Mouse (Mus musculus): ENCODE data around the gene Tmem178. TPM values are rescaled to one million over a fixed set of nuclear protein-coding genes. Genes with fewer than 3 reads are reported as not detected.
A peak's percentile ranks its signal among the peaks of the same experiment; 100 is the strongest.

Gene Tmem178
- polyA plus RNA-seq, 1 experiment, result 4.0 TPM

DNA sequence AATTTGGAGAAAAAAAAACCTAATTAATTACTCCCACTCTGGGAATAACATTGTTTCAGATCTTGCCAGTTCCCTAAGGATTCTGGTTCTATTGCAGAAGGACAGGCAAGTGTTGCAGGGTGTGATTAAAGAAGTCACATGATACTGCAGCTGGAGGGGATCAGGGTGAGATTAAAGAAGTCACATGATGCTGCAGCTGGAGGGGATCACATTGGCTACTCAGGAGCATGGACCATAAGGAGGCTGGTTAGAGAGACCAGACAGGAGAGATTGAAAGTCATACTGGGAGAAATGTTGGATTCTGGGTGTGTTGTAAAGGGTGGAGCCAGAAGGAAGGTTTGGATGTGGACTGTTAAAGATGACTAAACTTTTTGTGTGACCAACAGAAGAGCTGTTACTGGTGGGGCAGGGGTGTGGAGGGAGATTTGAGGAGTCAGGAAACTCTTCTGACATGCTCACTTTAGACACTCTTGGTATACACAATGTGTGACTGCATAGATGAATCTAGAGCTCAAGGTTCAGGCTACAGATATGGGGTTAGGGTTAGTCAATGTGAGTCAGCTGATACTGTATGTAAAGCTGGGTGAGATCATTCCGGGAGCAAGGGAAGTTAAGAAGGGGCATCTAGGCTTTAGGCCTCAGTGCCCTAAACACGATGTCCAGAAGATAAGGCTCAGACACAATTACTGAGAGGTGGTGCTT lies 94.4 kb downstream of the Tmem178 start:
- H3K4me1 ChIP-seq (ENCODE audit: control insufficient read depth, insufficient read depth, insufficient read length, low read length), result no peaks in the 10 kb centered on the region
- TF ChIP-seq CTCF (IDR thresholded peaks at IDR 0.05; ENCODE audit: extremely low read depth, insufficient read length, insufficient replicate concordance, low read depth, low read length), result no peak
- TF ChIP-seq POLR2A (IDR thresholded peaks at IDR 0.05; ENCODE audit: low read depth, low read length), result no peak
- H3K4me3 ChIP-seq (ENCODE audit: low read depth, low read length), result no peak overlapping the region
- no peak overlapping the region for H3K27ac ChIP-seq (ENCODE audit: insufficient read depth, low read depth, low read length)
- WGBS, result 83% methylated on average over 2 of the region's 2 CpGs
- peaks cover 14% of the 10 kb centered on the region for H3K36me3 ChIP-seq (ENCODE audit: control insufficient read depth, insufficient read depth, low read length)
- H3K27me3 ChIP-seq (ENCODE audit: control insufficient read depth, insufficient read depth, low read length), result no peaks in the 10 kb centered on the region

DNA sequence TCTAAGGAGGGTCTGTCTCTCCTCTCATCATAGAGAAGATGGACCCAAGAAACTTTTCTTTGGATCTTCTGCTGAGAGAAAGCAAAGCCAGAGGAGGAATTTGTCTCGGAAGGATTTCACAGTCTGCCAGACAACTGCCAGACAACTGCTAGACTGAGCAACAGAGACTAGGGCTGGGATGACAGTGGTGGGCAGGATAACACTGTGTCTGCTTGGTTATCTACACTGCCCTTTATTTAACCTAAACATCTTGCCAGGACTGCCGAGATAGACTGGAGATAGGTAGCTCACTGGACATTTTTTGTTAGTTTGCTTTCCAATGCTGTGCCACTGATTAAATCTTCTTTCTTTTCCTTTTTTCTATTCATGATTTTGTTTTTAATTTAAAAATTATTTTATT lies 97.2 kb downstream of the Tmem178 start:
- WGBS, result 88% methylated on average over 2 of the region's 2 CpGs
- Histone ChIP-seq H3K27me3 (ENCODE audit: control insufficient read depth, insufficient read depth, low read length) (no peaks in the 10 kb centered on the region), H3K4me3 (ENCODE audit: low read depth, low read length) (no peak overlapping the region), H3K27ac (ENCODE audit: insufficient read depth, low read depth, low read length) (no peak overlapping the region), H3K36me3 (ENCODE audit: control insufficient read depth, insufficient read depth, low read length) (peaks cover 11% of the 10 kb centered on the region), H3K4me1 (ENCODE audit: control insufficient read depth, insufficient read depth, insufficient read length, low read length) (no peaks in the 10 kb centered on the region)
- TF ChIP-seq POLR2A (IDR thresholded peaks at IDR 0.05; ENCODE audit: low read depth, low read length) (no peak), CTCF (IDR thresholded peaks at IDR 0.05; ENCODE audit: extremely low read depth, insufficient read length, insufficient replicate concordance, low read depth, low read length) (no peak)

DNA sequence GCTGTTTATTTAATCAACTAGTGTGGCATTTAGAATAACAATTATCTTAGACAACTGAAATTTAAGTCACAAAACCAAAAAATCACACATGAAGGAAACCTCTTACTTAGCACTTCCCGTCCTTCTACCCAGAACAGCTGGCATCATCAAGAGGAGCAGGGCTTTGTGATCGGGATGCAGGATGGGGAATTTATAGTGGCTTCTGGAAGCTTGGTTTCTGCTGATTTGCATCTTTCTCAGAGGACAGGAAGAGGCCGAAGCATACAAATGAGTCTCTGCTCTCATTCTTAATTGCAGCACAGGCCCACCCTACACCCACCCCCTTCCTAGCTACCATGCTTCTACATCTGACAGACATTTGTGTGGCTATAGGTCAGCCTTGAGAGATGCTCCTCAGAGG lies 99.9 kb downstream of the Tmem178 start:
- H3K27ac ChIP-seq (ENCODE audit: insufficient read depth, low read depth, low read length), result no peak overlapping the region
- peaks cover 7% of the 10 kb centered on the region for H3K36me3 ChIP-seq (ENCODE audit: control insufficient read depth, insufficient read depth, low read length)
- no peak for TF ChIP-seq CTCF (IDR thresholded peaks at IDR 0.05; ENCODE audit: extremely low read depth, insufficient read length, insufficient replicate concordance, low read depth, low read length)
- no peak for TF ChIP-seq POLR2A (IDR thresholded peaks at IDR 0.05; ENCODE audit: low read depth, low read length)
- no peaks in the 10 kb centered on the region for H3K27me3 ChIP-seq (ENCODE audit: control insufficient read depth, insufficient read depth, low read length)
- no peak overlapping the region for H3K4me3 ChIP-seq (ENCODE audit: low read depth, low read length)
- no peaks in the 10 kb centered on the region for H3K4me1 ChIP-seq (ENCODE audit: control insufficient read depth, insufficient read depth, insufficient read length, low read length)
- WGBS, result 89% methylated on average over 3 of the region's 3 CpGs

DNA sequence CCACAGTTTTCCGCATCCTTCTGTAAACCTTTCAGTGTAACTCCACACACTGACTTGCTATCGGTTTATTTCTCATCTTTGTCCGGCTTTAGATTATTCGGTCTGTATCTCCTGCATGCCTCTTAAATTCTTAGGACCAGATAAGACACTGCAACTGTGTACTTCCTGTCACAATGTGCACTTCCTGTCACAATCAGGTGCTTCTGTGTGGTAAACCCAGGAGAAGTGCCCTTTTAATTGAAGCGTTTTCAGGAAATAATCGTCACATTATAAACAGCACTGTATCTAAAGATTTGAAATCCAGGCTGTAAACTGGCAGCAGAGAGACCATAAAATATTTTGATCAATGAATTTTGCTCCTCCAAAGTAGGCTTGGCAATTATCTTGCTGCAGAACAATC lies 100.7 kb downstream of the Tmem178 start:
- no peak for TF ChIP-seq CTCF (IDR thresholded peaks at IDR 0.05; ENCODE audit: extremely low read depth, insufficient read length, insufficient replicate concordance, low read depth, low read length)
- TF ChIP-seq POLR2A (IDR thresholded peaks at IDR 0.05; ENCODE audit: low read depth, low read length), result no peak
- no peaks in the 10 kb centered on the region for H3K27me3 ChIP-seq (ENCODE audit: control insufficient read depth, insufficient read depth, low read length)
- no peaks in the 10 kb centered on the region for H3K4me1 ChIP-seq (ENCODE audit: control insufficient read depth, insufficient read depth, insufficient read length, low read length)
- no peak overlapping the region for H3K27ac ChIP-seq (ENCODE audit: insufficient read depth, low read depth, low read length)
- no peak overlapping the region for H3K4me3 ChIP-seq (ENCODE audit: low read depth, low read length)
- peaks cover 7% of the 10 kb centered on the region for H3K36me3 ChIP-seq (ENCODE audit: control insufficient read depth, insufficient read depth, low read length)
- 85% methylated on average over 6 of the region's 6 CpGs for WGBS

DNA sequence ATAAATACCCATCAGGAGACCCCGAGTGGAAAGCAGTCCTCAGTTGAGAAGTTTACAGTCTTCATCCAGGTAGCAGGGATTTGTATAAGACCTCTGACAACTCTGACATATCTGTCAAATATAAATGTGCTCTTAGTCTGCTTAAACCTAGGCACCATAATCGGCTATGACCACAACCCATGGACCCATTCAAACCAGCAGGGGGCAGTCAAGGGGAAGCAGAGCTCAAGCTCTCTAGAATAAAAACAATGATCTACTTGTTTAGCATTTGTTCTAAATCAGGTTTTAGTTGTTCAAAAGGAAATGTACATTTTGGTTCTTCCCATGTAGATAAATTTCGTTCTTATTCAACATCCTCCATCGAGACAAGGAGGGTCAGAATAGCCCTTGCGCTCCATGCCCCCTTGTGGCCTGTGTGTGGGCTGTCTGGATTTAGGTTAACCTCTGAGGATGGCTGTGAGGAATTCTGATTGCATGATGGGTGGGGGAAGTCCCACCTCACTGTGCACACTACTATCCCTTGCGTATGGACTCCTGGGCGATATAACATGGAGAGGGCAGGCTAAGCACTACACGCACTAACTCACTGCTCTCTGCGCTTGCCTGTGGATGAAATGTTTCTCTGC lies 101.2 kb downstream of the Tmem178 start:
- Histone ChIP-seq H3K27ac (ENCODE audit: insufficient read depth, low read depth, low read length) (no peak overlapping the region), H3K4me1 (ENCODE audit: control insufficient read depth, insufficient read depth, insufficient read length, low read length) (no peaks in the 10 kb centered on the region), H3K36me3 (ENCODE audit: control insufficient read depth, insufficient read depth, low read length) (peaks cover 6% of the 10 kb centered on the region), H3K27me3 (ENCODE audit: control insufficient read depth, insufficient read depth, low read length) (no peaks in the 10 kb centered on the region), H3K4me3 (ENCODE audit: low read depth, low read length) (no peak overlapping the region)
- TF ChIP-seq POLR2A (IDR thresholded peaks at IDR 0.05; ENCODE audit: low read depth, low read length) (no peak), CTCF (IDR thresholded peaks at IDR 0.05; ENCODE audit: extremely low read depth, insufficient read length, insufficient replicate concordance, low read depth, low read length) (peak; percentile 47; the same call in 1 of the 2 replicates)
- WGBS, result 82% methylated on average over 9 of the region's 9 CpGs

DNA sequence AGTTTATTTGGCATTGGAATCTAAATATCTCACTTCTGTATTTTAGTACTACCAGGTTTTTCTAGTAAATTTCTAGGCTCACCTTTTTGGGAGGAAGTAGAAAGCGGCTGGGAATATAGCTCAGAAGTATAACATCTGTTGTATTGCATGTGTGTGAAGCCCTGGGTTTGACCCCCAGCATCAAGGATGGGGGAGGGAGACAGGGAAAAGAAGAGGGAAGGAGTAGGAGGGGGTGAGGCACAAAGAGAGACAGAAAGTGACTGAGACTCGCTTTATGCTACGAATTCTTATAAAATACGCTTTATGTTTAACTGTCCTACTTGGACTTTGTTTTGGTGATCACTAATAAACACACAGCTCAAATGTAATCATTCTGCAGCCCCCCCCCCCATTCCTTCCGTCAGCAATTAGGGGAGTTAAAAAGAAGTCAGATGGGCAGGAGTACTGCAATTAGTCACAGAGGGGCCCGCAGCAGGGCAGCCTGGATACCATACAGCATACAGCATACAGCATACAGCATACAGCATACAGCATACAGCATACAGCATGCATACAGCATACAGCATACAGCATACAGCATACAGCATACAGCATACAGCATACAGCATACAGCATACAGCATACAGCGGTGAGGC lies 103.6 kb downstream of the Tmem178 start:
- Histone ChIP-seq H3K36me3 (ENCODE audit: control insufficient read depth, insufficient read depth, low read length) (peaks cover 7% of the 10 kb centered on the region; the same call in 1 of the 2 replicates), H3K27ac (ENCODE audit: insufficient read depth, low read depth, low read length) (no peak overlapping the region), H3K4me1 (ENCODE audit: control insufficient read depth, insufficient read depth, insufficient read length, low read length) (no peaks in the 10 kb centered on the region), H3K27me3 (ENCODE audit: control insufficient read depth, insufficient read depth, low read length) (no peaks in the 10 kb centered on the region), H3K4me3 (ENCODE audit: low read depth, low read length) (no peak overlapping the region)
- WGBS, result 84% methylated on average over 7 of the region's 7 CpGs
- TF ChIP-seq CTCF (IDR thresholded peaks at IDR 0.05; ENCODE audit: extremely low read depth, insufficient read length, insufficient replicate concordance, low read depth, low read length) (no peak), POLR2A (IDR thresholded peaks at IDR 0.05; ENCODE audit: low read depth, low read length) (no peak)

Other genes with a start within 250 kb of the Tmem178 start
- gene Map4k3, start 216.1 kb upstream of the Tmem178 start, polyA plus RNA-seq (2012; rRNA removed), result 4.2 and 9.4 TPM in 2 replicates
- 0.11 and 0.28 TPM in 2 replicates for gene Thumpd2, start 120.5 kb downstream of the Tmem178 start, polyA plus RNA-seq (2012; rRNA removed)